Mouse (Mus musculus): ENCODE measurements around the gene Mars. TPM values are rescaled to one million over a fixed set of nuclear protein-coding genes. Genes with fewer than 3 reads are reported as not detected.

Gene Mars
- total RNA-seq, 1 experiment from 2014 or later, result 63.3 TPM

GRCm38 (mm10) chr10:127268401-127268800 lies 43.2 kb downstream of the Mars start:
- no peak for ATAC-seq (ENCODE audit: extremely low read depth, insufficient number of reproducible peaks, low FRiP score, poor library complexity, severe bottlenecking)

GRCm38 (mm10) chr10:127267318-127267717 lies 44.3 kb downstream of the Mars start:
- no peak for ATAC-seq (ENCODE audit: extremely low read depth, insufficient number of reproducible peaks, low FRiP score, poor library complexity, severe bottlenecking)

- ATAC-seq (ENCODE audit: extremely low read depth, insufficient number of reproducible peaks, low FRiP score, poor library complexity, severe bottlenecking), result peak; percentile 98
Observed at GRCm38 (mm10) chr10:127266112-127267091, 45.2 kb downstream of the Mars start, which contains the start of gene Dctn2. Gene Dctn2 (plus strand): TSS chr10:127266368.

GRCm38 (mm10) chr10:127265727-127266111 lies 45.9 kb downstream of the Mars start:
- ATAC-seq (ENCODE audit: extremely low read depth, insufficient number of reproducible peaks, low FRiP score, poor library complexity, severe bottlenecking), result no peak

- ATAC-seq (ENCODE audit: extremely low read depth, insufficient number of reproducible peaks, low FRiP score, poor library complexity, severe bottlenecking), result no peak
Observed at GRCm38 (mm10) chr10:127264971-127265370, 46.6 kb downstream of the Mars start.

GRCm38 (mm10) chr10:127264336-127264735 lies 47.2 kb downstream of the Mars start:
- ATAC-seq (ENCODE audit: extremely low read depth, insufficient number of reproducible peaks, low FRiP score, poor library complexity, severe bottlenecking), result no peak

GRCm38 (mm10) chr10:127263631-127264030 lies 48.0 kb downstream of the Mars start:
- no peak for ATAC-seq (ENCODE audit: extremely low read depth, insufficient number of reproducible peaks, low FRiP score, poor library complexity, severe bottlenecking)

GRCm38 (mm10) chr10:127262548-127263398 lies 48.8 kb downstream of the Mars start, which contains the start of gene Kif5a:
Gene Kif5a (minus strand): TSS chr10:127263348.
- no peak for ATAC-seq (ENCODE audit: extremely low read depth, insufficient number of reproducible peaks, low FRiP score, poor library complexity, severe bottlenecking)

GRCm38 (mm10) chr10:127261706-127262547 lies 49.7 kb downstream of the Mars start:
- ATAC-seq (ENCODE audit: extremely low read depth, insufficient number of reproducible peaks, low FRiP score, poor library complexity, severe bottlenecking), result no peak

GRCm38 (mm10) chr10:127258489-127258888 lies 53.1 kb downstream of the Mars start:
- ATAC-seq (ENCODE audit: extremely low read depth, insufficient number of reproducible peaks, low FRiP score, poor library complexity, severe bottlenecking), result no peak

- no peak for ATAC-seq (ENCODE audit: extremely low read depth, insufficient number of reproducible peaks, low FRiP score, poor library complexity, severe bottlenecking)
Observed at GRCm38 (mm10) chr10:127257790-127258189, 53.8 kb downstream of the Mars start.

- no peak for ATAC-seq (ENCODE audit: extremely low read depth, insufficient number of reproducible peaks, low FRiP score, poor library complexity, severe bottlenecking)
Observed at GRCm38 (mm10) chr10:127255625-127256345, 55.8 kb downstream of the Mars start.

- ATAC-seq (ENCODE audit: extremely low read depth, insufficient number of reproducible peaks, low FRiP score, poor library complexity, severe bottlenecking), result no peak
Observed at GRCm38 (mm10) chr10:127250810-127251209, 60.8 kb downstream of the Mars start.

Other genes starting within 250 kb of the Mars start
- 25.9 and 31.7 TPM in 2 replicates for gene Cdk4, start 248.3 kb downstream of the Mars start, total RNA-seq (2017)
- 21.9 and 23.5 TPM in 2 replicates for gene Tspan31, start 241.5 kb downstream of the Mars start, total RNA-seq (2017)
- 54.4 and 60.8 TPM in 2 replicates for gene Agap2, start 236.5 kb downstream of the Mars start, total RNA-seq (2017)
- 157 and 176 TPM in 2 replicates for gene Os9, start 190.7 kb downstream of the Mars start, total RNA-seq (2017)
- gene B4galnt1, start 146.6 kb downstream of the Mars start, total RNA-seq (2017), result 246 and 273 TPM in 2 replicates
- gene Slc26a10, start 131.1 kb downstream of the Mars start, total RNA-seq (2017), result 2.5 and 3.0 TPM in 2 replicates
- not detected in 2 replicates for gene Arhgef25, start 121.7 kb downstream of the Mars start, total RNA-seq (2017)
- gene Dtx3, start 116.1 kb downstream of the Mars start, total RNA-seq (2017), result 9.0 and 11.5 TPM in 2 replicates
- gene Pip4k2c, start 100.2 kb downstream of the Mars start, total RNA-seq (2017), result 36.5 and 37.1 TPM in 2 replicates
- not detected in 2 replicates for gene Kif5a, start 48.4 kb downstream of the Mars start, total RNA-seq (2017)
- gene Dctn2, start 45.4 kb downstream of the Mars start, total RNA-seq (2017), result 89.5 and 94.5 TPM in 2 replicates
- 19.9 and 27.8 TPM in 2 replicates for gene Mbd6, start 22.8 kb downstream of the Mars start, total RNA-seq (2017)
- gene Arhgap9, start 10.2 kb upstream of the Mars start, total RNA-seq (2017), result 146 and 150 TPM in 2 replicates
- not detected in 2 replicates for gene Gli1, start 30.2 kb upstream of the Mars start, total RNA-seq (2017)
- 0.12 TPM in 1 of 2 replicates, not detected in the other for gene Inhbe, start 42.6 kb upstream of the Mars start, total RNA-seq (2017)
- gene Inhbc, start 58.6 kb upstream of the Mars start, total RNA-seq (2017), result not detected in 2 replicates
- 51.8 and 67.4 TPM in 2 replicates for gene R3hdm2, start 68.5 kb upstream of the Mars start, total RNA-seq (2017)
- gene Stac3, start 189.9 kb upstream of the Mars start, total RNA-seq (2017), result 6.0 and 9.8 TPM in 2 replicates
- not detected in 2 replicates for gene Ndufa4l2, start 203.2 kb upstream of the Mars start, total RNA-seq (2017)
- 22.8 and 25.0 TPM in 2 replicates for gene Shmt2, start 210.7 kb upstream of the Mars start, total RNA-seq (2017)
- gene Nxph4, start 222.8 kb upstream of the Mars start, total RNA-seq (2017), result not detected in 2 replicates

All from neutrophil, adult 5-6 weeks (primary cell).